Mouse (Mus musculus) olfactory bulb, adult 2 months (tissue): ENCODE data around the gene Klra10.

Experiments
- CTCF ChIP-seq: fragments of 200-500 bp; IDR thresholded peaks from 2 replicates; pipeline ENCODE4 v1.5.1; 2012; ENCODE audit warnings: low read depth, mild to moderate bottlenecking, low read length, moderate library complexity; ENCODE audit not compliant: insufficient read depth
- POLR2A ChIP-seq: fragments of 200-500 bp; IDR thresholded peaks from 2 replicates; pipeline ENCODE4 v1.6.1; 2012; ENCODE audit warnings: mild to moderate bottlenecking, low read depth, low read length, moderate library complexity; ENCODE audit not compliant: insufficient read depth

DNA sequence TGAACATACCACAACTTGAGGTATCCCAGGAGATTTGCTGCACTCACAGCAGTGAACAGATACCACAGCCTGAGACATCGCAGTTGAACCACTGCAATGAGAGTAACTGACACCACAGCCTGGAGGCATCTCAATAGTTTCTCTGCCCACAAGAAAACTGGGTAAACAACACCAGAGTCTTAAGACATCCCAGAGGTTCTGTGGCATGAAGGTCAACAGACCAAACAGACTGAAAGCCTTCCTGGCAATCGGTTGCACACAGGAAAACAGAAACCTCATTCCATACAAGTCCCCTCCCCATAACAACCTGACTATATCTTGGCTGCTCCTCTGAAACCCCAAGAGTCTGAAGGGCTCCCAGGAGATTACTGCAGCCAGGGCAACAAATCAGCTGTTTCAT lies 26.4 kb downstream of the Klra10 start:
- TF ChIP-seq CTCF (no peak), POLR2A (no peak)
